Mouse (Mus musculus) G1E-ER4 (cell line): Measurements from ENCODE around the gene Prpf8. TPM values are rescaled to one million over a fixed set of nuclear protein-coding genes. Genes with fewer than 3 reads are reported as not detected.

ENCODE experiments used
- GATA1 ChIP-seq: IDR thresholded peaks from one replicate; pipeline ENCODE4 v1.8.0; 2012; ENCODE audit warnings: low read length, inconsistent platforms
- polyA plus RNA-seq: library from polyadenylated mRNA; stranded (reverse); fragments of >175 nt; gene quantifications from 2 replicates; pipeline ENCODE4 v1.2.3, GENCODE M21; 2012

Prpf8 gene
- polyA plus RNA-seq, 1 experiment, result 57.7 TPM

DNA sequence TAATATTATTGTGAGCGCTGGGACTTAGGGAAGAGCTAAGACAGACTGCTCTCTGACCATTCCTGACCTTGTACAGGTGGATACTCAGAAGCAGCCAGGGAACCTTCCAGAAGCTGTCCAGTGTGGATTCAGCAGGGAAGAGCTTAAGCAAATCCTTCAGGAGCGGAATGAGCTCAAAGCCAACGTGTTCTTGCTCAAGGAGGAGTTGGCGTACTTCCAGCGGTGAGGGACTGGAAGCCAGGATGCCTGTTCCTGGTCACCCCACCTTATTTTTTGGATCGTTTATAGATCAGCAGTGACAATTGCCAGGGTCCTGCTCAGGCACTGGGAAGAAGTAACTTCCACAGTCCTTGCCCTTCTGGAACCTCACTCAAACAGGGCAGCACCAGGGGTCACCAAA, 24.6 kb downstream of the Prpf8 start:
- TF ChIP-seq GATA1, result no peak

DNA sequence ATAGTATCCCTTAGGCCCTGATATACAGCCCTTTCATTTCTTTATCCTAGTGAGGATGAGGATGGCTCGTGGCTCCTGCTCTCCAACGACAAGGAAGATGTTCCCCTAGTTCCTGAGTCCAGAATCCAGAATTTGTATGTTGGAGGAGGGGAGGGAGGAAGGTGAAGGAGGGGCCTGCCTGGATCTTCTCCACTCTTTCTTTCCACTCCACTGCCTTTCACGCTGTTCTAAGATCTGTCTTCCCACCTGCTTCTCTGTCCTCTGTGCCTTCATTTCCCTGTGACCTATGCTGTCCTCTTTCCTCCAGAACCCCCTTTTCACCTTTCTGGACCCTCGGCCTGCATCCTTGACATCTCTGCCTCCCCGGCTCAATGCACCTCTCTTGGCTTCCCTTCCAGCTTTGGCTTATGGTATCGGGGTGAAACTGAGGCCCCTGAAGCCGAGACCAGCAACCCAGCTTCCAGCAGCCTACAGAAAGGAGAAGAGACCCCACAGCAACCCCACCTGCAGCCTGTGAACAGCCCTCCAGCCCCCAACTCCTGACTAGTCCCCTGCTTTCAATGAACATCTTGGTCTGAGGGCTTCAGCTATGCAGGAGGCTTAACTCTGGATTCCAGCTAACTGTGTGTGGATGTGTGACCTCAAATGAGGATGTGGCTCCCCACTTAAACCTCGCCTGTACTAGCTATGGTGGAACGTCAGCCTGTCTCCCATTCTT, 25.8 kb downstream of the Prpf8 start:
- TF ChIP-seq GATA1, result no peak

DNA sequence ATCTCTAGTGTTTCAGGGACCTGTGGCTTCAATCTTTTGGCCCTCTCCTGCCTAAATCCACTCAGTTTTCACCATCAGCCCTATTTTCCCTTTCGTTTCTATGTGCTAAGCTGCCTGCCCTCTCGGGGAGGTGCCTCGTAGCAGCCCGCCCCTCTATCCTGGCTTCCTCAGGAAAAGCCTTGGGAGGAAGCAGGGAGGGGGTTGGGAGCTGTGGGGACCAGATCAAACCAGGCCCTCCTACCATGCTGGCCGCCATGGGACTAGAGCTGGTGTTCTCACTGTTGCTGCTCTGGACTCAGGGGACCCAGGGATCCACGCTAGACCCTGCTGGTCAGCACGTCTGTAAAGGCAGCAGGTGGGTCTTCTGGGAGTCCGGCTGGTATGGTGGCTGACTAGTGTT, 26.7 kb downstream of the Prpf8 start, which contains the start of gene Scarf1:
Gene Scarf1, plus strand, starts transcription at position 205 of the 400 bp plus-strand sequence.
- TF ChIP-seq GATA1, result no peak

DNA sequence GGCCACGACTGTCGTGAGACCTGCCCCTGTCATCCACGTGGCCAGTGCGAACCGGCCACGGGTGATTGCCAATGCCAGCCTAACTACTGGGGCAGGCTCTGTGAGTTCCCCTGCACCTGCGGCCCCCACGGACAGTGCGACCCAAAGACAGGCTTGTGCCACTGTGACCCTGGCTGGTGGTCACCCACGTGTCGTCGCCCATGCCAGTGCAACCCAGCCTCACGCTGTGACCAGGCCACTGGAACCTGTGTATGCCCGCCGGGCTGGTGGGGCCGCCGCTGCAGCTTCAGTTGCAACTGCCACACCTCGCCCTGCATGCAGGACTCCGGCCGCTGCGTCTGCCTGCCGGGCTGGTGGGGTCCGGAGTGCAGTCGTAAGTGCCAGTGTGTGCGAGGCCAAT, 28.6 kb downstream of the Prpf8 start:
- TF ChIP-seq GATA1, result no peak

DNA sequence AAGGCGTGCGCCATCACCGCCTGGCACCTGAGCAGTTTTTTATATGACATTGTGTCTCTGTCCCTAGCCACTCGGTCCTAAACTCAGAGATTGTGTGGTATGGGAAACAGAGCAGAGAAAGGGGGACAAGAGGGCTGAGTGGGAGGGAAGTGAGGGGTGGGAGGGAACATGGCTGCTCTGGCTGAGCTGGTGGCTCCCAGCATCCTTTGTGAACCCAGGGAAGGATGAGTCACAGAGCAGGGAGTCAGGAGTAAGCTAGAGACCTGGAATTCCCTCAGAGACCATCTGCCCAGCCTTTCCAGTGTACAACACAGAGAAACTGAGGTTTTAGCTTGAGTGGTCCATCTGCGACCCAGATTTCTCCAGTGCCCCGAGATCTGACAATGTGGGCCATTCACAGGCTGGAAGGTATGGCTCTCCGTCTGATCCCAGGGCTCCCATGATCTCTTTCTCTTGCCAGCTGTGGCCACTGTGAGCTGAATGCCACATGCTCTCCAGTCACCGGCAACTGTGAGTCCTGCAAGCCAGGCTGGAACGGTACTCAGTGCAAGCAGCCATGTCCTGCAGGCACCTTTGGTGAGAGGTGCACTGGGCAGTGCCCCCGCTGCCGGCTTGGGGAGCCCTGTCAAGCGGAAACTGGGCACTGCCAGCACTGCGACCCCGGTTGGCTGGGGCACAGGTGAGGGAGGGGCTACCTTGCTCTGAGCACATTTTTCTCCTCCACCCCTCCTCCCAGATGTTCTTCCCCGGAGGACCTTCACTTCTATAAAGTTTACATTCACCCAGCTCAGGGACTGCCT, 33.4 kb downstream of the Prpf8 start:
- TF ChIP-seq GATA1, result no peak

DNA sequence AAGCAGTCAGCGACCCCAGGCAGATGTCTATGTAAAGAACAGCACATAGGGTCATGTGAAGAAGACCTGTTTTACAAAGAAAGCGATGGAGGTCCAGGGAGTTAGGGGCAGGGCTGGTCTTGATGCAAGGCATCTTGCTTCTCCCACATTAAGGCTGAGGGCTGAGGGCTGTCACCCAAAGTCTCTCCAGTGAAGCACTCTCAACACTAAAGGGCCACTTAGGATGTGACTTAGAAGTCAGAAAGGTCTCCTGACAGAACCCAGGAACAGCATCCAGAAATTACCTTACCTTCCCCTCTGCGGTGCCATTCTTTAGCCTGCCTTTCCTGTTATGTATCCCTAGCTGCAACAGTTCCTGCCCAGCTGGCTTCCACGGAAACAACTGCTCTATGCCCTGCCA, 35.0 kb downstream of the Prpf8 start:
- no peak for TF ChIP-seq GATA1

DNA sequence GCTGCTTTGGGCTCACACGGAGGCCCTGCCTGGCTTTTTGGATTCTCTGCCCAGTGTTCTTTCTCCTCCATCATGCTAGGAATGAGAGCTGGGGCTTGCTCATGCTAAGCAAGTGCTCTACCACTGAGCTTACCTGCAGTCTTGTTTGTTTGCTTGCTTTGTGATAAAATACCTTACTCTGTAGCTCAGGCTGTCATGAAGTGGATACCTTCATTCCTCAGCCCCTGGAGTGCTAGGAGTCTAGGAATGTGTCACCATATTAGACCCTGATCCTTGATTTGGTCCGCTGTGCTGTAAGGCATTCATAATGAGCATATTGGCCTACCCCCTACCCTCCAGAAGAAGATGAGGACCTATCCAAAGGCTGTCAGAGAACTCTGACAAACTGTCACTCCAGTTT, 36.2 kb downstream of the Prpf8 start:
- TF ChIP-seq GATA1, result no peak

DNA sequence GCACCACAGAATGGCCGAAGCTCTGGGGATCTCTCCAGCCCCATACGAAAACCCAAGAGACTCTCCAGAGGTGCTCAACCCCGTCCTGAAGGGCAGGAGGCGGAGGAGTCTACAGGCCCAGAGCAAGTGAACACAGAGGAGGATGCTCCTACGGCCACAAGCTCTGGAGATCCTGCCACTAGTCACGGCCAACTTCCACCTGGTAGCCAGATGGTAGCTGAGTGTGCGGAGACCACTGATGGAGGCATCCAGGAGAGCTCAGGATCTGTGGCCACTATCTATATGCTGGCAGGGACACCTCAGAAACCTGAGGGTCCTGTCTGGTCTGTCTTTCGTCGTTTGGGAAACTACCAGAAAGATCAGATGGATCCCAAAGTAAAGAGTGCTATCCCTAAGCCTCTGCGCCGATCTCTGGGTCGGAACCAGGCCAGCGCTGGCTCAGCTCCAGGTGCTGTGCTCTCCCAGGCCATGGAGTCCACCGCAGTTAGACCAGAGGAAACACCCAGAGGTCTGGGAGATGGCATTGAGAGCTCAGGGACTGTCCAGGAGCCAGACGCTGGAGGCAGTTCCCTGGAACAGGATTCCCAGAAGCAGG, 39.0 kb downstream of the Prpf8 start:
- TF ChIP-seq GATA1, result no peak

DNA sequence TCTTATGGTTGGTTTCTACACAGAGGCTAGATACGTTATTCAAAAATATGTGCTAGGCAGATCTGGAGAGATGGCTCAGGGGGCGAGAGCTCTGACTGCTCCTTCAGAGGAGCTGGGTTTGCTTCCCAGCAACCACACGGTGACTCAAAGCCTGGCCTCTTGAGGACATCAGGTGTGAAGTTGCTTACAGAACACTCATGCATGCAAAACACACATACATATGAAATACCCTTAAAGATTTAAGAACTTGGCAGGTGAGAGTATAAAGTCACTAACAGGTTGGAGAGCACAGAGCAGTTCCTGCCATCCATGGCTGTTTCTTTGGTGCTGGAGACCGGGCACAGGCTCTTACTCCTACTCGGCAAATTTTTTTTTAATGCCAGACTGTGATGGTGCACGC, 40.3 kb downstream of the Prpf8 start:
- TF ChIP-seq GATA1, result no peak

DNA sequence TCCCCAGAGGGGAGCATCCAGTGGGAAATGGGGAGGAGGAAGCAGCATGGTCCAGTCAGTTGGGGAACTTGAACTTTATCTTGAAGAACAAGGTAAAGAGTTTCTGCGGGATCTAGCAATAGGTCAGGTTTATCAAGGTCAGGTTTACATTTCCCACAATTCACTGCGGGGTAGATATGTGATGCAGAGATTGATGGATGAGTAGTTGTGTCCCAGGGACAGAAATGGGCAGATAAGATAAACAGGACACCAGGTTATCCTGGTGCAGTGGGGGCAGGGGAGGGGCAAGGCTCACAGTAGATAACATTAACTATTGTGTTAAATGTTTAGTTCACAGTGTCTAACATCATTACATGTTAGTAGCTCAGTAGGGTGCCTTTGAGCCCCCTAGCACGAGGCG, 43.2 kb downstream of the Prpf8 start:
- no peak for TF ChIP-seq GATA1

DNA sequence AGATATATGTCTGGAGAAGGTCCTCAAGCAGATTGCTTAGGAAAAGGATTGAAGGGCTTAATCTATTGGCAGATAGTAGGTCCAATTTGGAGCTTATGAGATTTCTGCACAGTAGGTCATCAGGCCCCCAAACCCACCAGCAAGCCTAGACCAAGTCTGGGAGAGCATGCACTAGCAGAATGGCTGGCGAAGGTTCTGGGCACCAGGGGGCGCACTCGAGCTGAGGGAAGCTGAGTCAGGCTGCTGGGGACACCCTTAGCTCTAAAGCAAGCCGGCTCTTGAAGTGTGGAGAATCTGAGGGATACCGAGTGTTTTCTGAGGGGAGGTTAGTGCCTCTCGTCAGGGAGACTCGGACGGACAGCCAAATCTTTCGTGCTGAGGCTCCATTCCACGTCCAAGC, 43.7 kb downstream of the Prpf8 start:
- TF ChIP-seq GATA1, result no peak

DNA sequence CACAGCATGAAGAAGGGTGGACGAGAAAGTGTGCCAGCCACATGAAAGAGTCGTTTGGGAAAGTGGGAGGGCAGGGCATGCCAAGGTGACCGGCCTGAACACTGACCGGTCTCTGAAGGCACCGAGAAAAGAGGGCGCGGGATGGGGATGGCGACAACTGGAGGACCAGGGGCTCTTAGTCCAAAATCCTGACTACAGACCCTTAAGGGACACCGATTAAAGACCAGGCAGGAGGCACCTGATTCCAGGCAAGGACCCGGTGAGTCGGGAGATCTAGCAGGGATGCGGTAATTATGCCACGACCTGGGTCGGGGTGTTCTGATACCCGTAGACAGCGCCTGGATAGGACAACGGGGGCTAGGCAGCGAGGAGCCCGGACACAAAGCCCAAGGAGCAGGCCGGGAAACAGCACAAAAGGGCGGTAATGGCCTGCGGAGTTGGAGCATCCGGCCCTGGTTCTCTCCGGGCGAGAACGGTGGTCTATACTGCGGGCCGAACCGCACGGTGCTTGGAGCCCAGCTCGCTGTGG, 44.3 kb downstream of the Prpf8 start:
- no peak for TF ChIP-seq GATA1

DNA sequence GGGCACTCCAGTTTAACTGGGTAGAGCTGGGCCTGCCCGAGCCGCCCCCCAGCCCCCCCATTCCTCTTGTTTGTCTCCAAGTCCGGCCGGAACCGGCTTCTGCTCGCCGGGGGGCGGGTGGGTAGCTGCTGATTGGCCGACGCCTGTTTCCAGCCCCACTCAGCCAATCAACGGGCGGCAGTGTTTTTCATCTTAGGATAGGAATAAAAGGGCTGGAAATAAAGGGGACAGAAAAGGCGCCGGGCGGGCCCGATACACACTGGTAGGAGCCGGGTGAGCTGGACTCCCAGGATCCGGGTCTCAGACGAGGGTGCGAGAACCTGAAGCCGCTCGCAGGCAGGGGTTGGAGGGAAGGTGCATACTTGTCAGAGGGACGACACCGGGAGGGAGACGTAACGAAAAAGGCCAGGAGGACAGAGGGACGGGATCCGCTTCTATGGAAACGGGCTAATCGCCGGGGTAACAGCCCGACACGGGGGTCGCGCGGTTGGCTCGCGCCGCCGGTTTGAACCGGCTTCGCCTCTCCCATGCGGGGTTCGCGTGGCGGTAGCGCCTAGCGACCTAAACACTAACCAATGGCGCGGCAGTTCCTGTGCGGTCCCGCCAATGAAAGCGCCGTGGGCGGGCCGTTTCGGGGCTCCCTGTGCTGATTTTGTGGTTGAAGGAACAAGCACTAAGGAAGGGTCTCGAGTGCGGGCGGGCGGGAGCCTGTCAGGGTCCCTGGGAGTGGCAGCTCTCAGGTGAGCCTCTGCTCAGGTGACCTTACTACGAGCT, 45.0 kb downstream of the Prpf8 start, which contains the start of gene Slc43a2:
Gene Slc43a2, plus strand, starts transcription at position 226 of the 774 bp plus-strand sequence.
- no peak for TF ChIP-seq GATA1

DNA sequence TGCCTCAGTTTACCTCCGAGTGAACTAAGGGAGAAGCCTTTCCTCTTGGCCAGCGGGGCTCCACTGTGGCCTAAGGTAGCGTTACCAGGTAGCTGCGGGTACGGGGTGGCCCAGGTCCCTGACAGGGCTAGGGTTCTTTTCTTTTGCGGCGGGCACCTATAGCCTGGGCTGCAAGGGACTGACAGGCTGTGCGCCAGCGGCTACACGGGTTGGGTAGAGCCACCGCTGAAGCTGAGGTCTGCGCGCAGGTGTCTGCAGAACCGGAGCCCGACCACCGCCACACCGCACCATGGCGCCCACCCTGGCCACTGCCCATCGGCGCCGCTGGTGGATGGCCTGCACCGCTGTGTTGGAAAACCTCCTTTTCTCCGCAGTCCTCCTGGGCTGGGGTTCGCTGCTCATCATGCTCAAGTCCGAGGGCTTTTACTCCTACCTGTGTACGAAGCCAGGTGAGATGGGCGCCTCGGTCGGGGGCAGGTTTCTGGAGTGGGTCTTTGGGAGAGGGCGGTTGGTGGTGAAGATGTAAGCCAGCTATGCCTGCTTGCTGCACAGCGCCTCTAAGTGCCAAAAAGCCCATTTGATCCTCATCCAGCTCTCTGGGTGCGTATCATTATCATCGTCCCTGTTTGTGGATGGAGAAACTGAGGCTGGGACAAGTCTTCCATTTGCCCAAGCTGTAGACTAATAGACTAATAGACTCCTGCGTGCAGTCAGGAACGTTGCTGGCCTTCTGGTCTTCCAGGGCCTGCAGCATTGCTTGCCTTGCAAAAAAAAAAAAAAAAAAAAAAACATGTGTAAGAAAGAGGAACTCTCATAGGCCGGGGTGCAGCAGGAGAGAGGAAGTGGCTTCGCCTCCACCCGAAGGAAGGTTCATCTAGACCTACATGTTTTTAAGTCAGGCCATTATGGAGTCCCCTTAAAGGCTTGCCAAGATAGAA, 46.0 kb downstream of the Prpf8 start:
- no peak for TF ChIP-seq GATA1
